Mouse (Mus musculus) ES-E14 (cell line): ENCODE data around the gene Ces1b. TPM values are rescaled to one million over a fixed set of nuclear protein-coding genes. Genes with fewer than 3 reads are reported as not detected.
A peak's percentile ranks its signal among the peaks of the same experiment; 100 is the strongest.

Experiments
- DNase-seq: peaks from one replicate; pipeline ENCODE4 v3.0.0-alpha.2; 2013; ENCODE audit warnings: low read depth, low spot score
- H3K27ac ChIP-seq: 2 replicates; pipeline ENCODE4 v1.5.1; 2012; ENCODE audit warnings: low read depth, mild to moderate bottlenecking, low read length, moderate library complexity, mixed read lengths; ENCODE audit not compliant: poor library complexity, insufficient read depth, severe bottlenecking
- H3K36me3 ChIP-seq: 2 replicates; pipeline ENCODE4 v1.6.1; 2012; ENCODE audit warnings: mild to moderate bottlenecking, low read length, moderate library complexity, mixed read lengths; ENCODE audit not compliant: control insufficient read depth, poor library complexity, insufficient read depth, severe bottlenecking
- H3K4me1 ChIP-seq, 2 experiments: fragments of 150-350 bp in 1 of 2; sonication (generic) in 1 of 2; 2 replicates each; pipeline ENCODE4 v1.6.1; 2012; ENCODE audit warnings: low read length in 2 of 2, mild to moderate bottlenecking in 1 of 2, mixed read lengths in 1 of 2; ENCODE audit not compliant: control insufficient read depth in 2 of 2, insufficient read depth in 2 of 2, poor library complexity in 1 of 2
- H3K4me3 ChIP-seq, 2 experiments: fragments of 150-350 bp in 1 of 2; sonication (generic) in 1 of 2; 2 replicates each; pipeline ENCODE4 v1.5.1; 2012; ENCODE audit warnings: low read length in 2 of 2, low read depth in 1 of 2, mild to moderate bottlenecking in 1 of 2, mixed read lengths in 1 of 2; ENCODE audit not compliant: insufficient read depth in 1 of 2, poor library complexity in 1 of 2, severe bottlenecking in 1 of 2
- H3K9ac ChIP-seq: 2 replicates; pipeline ENCODE4 v1.6.1; 2012; ENCODE audit warnings: low read depth, mild to moderate bottlenecking, low read length, mixed read lengths; ENCODE audit not compliant: poor library complexity, insufficient read depth, severe bottlenecking
- H3K9me3 ChIP-seq: fragments of 150-350 bp; sonication (generic); 2 replicates; pipeline ENCODE4 v1.6.1; 2012; ENCODE audit warnings: low read depth, mild to moderate bottlenecking, low read length; ENCODE audit not compliant: control insufficient read depth, insufficient read depth
- CHD2 ChIP-seq: IDR thresholded peaks from 2 replicates; pipeline ENCODE4 v1.6.1; 2014; ENCODE audit warnings: mild to moderate bottlenecking, low read depth, low read length, inconsistent platforms
- HCFC1 ChIP-seq: IDR thresholded peaks from 2 replicates; pipeline ENCODE4 v1.6.1; 2012; ENCODE audit warnings: low read length, inconsistent platforms, borderline replicate concordance; ENCODE audit not compliant: insufficient read depth
- MAFK ChIP-seq: IDR thresholded peaks from 2 replicates; pipeline ENCODE4 v1.6.1; 2014; ENCODE audit warnings: mild to moderate bottlenecking, low read depth, low read length, inconsistent platforms; ENCODE audit not compliant: insufficient read depth
- ZC3H11A ChIP-seq: IDR thresholded peaks from 2 replicates; pipeline ENCODE4 v1.6.1; 2012; ENCODE audit warnings: low read depth, mild to moderate bottlenecking, inconsistent platforms, low read length, borderline replicate concordance
- ZNF384 ChIP-seq: IDR thresholded peaks from 2 replicates; pipeline ENCODE4 v1.6.1; 2012; ENCODE audit warnings: low read depth, low read length, inconsistent platforms
- in situ Hi-C, 2 experiments: fragments of 600-800 bp; cut with MboI; formaldehyde crosslinking; loops; one replicate each; pipeline ENCODE4 v1.15.1; 2025; ENCODE audit warnings: low sequenced_read_pairs in 2 of 2, inconsistent platforms in 1 of 2; ENCODE audit not compliant: unreplicated experiment in 2 of 2
- total RNA-seq: library from RNA; depleted of rRNA; stranded (reverse); fragments of 300-350 nt; gene quantifications from 2 replicates; pipeline ENCODE4 v1.2.3, GENCODE M21; 2012; rRNA removed

Ces1b gene
- total RNA-seq: 0.18 TPM in 1 of 2 replicates, not detected in the other

DNA sequence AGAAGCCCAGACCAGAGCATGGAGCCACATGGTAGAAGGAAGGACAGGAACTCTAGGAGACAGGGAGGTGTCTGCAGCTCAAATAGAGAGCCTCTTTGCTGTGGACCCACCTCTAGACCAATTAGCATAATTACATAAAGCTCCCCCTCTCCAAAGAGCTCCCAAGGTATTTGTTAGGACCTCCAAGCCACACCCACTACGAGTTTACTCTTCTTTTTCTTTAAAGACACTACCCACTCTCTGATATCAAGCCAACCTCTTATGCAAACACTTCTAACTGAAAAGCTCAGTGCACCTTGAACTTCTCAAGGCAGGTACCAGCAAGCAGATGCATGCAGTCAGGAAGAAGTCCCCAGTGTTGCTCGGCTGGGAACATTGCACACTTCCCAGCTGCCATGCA, at the start of gene Ces1b:
Ces1b (minus strand) TSS at position 131 of the 400 bp plus-strand sequence.
- no peak for TF ChIP-seq CHD2
- TF ChIP-seq ZC3H11A: no peak
- no peak for TF ChIP-seq HCFC1
- no peak for TF ChIP-seq MAFK
- TF ChIP-seq ZNF384: no peak
- Histone ChIP-seq H3K9me3 (no peaks in the 10 kb centered on the region), H3K4me1 (no peaks in the 10 kb centered on the region), H3K36me3 (no peaks in the 10 kb centered on the region), H3K9ac (no peak within 1 kb of the TSS), H3K27ac (no peak within 1 kb of the TSS), H3K4me3 (no peak within 1 kb of the TSS)
- no peak for DNase-seq
- in situ Hi-C loops: no loop called here

- H3K36me3 ChIP-seq: no peaks in the 10 kb centered on the region
- no peak overlapping the region for H3K27ac ChIP-seq
- TF ChIP-seq HCFC1 (no peak), CHD2 (no peak), ZC3H11A (no peak), MAFK (no peak), ZNF384 (no peak)
- in situ Hi-C loops: no loop called here
- H3K9me3 ChIP-seq: no peaks in the 10 kb centered on the region
- no peak overlapping the region for H3K9ac ChIP-seq
- DNase-seq: no peak
- no peak overlapping the region for H3K4me3 ChIP-seq
- no peaks in the 10 kb centered on the region for H3K4me1 ChIP-seq
Observed at GRCm38 (mm10) chr8:93126476-93126875, 46.7 kb upstream of the Ces1b start.

GRCm38 (mm10) chr8:93122005-93122404, 42.2 kb upstream of the Ces1b start:
- Histone ChIP-seq H3K36me3 (no peaks in the 10 kb centered on the region), H3K4me3 (no peak overlapping the region), H3K9me3 (no peaks in the 10 kb centered on the region), H3K27ac (no peak overlapping the region), H3K4me1 (no peaks in the 10 kb centered on the region), H3K9ac (no peak overlapping the region)
- in situ Hi-C loops: no loop called here
- DNase-seq: no peak
- no peak for TF ChIP-seq CHD2
- no peak for TF ChIP-seq HCFC1
- TF ChIP-seq ZC3H11A: no peak
- no peak for TF ChIP-seq ZNF384
- TF ChIP-seq MAFK: no peak

DNA sequence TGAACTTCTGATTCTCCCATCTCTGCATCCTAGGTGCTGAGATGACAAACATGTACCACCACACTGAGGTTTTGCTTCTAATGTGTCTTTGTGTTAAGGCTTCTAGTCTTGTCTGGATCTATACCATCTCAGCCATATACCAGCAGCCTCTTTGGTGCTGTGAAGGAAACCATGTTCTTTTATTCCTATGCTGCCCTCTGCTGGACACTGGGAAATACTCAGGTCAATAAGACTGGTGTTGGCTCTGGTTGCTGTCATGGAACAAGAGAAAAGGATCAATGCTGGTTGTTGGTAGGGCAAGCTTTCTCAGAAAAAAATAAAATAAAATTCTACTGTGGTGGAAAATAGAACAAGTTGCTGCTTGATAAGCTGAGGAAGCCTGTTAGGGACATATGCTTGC, 15.6 kb upstream of the Ces1b start:
- in situ Hi-C loops: loop anchor here (5.0 to 10.0 kb wide), 3 partner anchors 38 to 83 kb away; no protein-coding TSS in a partner anchor
- Histone ChIP-seq H3K4me3 (no peak overlapping the region), H3K36me3 (no peaks in the 10 kb centered on the region), H3K9me3 (no peaks in the 10 kb centered on the region), H3K27ac (no peak overlapping the region), H3K4me1 (peaks cover 0 to 7% of the 10 kb centered on the region in 2 experiments; a peak in 2 of 4 replicates), H3K9ac (no peak overlapping the region)
- DNase-seq: no peak
- TF ChIP-seq HCFC1 (no peak), CHD2 (no peak), ZC3H11A (peak; percentile 55; the same call in 1 of the 2 replicates), MAFK (no peak), ZNF384 (no peak)

- no peak overlapping the region for H3K9ac ChIP-seq
- no peaks in the 10 kb centered on the region for H3K36me3 ChIP-seq
- H3K27ac ChIP-seq: no peak overlapping the region; the same call in 1 of the 2 replicates
- no peak overlapping the region for H3K4me3 ChIP-seq
- TF ChIP-seq HCFC1 (no peak), CHD2 (no peak), ZC3H11A (no peak), ZNF384 (0 out of 2 replicates have a peak, but pooled peaks have one; percentile 53)
- peak; percentile 49 for DNase-seq
- in situ Hi-C loops: loop anchor here in 1 of 2 experiments (10.0 kb wide), 1 partner anchor 77 kb away; no protein-coding TSS in a partner anchor
- peaks cover 0 to 9% of the 10 kb centered on the region in 2 experiments; a peak in 2 of 4 replicates for H3K4me1 ChIP-seq
- no peaks in the 10 kb centered on the region for H3K9me3 ChIP-seq
Observed at GRCm38 (mm10) chr8:93091324-93091723, 11.5 kb upstream of the Ces1b start.
